Mouse (Mus musculus): Measurements from ENCODE around the gene Mesd. TPM values are rescaled to one million over a fixed set of nuclear protein-coding genes. Genes with fewer than 3 reads are reported as not detected.
A peak's percentile ranks its signal among the peaks of the same experiment; 100 is the strongest.
"Not testable (repeated sequence)": the region's sequence is repeated elsewhere in the genome, so short reads cannot be mapped to it uniquely, and the experiment has no call there.

Mesd gene
- polyA plus RNA-seq, 1 experiment = 16.5 TPM

DNA sequence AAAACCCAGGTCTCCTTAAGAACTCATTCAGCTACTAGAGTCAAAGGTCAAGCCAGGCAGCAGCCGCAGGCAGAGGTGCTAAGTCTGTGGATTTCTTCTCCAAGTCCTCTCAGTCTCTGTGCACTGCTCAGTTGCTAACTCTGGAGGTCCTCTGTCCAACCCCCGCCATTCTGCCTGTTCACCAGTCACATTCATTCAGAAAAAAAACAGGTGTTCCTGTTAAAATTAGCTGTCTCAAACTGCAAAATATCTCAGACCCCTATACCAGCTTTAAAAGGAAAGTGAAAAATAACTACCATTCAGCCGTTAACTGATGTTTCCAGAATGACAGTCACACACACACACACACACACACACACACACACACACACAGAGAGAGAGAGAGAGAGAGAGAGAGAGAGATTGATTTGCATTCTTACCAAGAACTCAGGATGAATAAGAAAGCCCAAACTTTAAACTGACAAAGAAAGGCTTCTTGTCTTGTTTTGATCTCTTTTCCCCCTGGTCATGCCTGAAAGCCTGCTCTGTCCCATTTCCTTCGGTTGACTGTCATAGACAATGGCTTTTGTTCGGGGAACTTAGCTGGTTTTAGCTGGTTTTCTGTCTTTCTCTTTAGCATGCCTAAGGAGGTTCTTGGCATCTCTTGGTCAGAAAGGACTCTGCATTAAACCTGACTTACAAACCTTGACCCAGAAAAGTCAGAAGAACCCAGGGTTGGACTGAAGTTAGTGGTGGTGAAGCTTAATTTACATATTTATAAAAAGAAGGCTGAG is 5.4 kb upstream of the Mesd start:
- DNase-seq (ENCODE audit: low read depth) = no peak

DNA sequence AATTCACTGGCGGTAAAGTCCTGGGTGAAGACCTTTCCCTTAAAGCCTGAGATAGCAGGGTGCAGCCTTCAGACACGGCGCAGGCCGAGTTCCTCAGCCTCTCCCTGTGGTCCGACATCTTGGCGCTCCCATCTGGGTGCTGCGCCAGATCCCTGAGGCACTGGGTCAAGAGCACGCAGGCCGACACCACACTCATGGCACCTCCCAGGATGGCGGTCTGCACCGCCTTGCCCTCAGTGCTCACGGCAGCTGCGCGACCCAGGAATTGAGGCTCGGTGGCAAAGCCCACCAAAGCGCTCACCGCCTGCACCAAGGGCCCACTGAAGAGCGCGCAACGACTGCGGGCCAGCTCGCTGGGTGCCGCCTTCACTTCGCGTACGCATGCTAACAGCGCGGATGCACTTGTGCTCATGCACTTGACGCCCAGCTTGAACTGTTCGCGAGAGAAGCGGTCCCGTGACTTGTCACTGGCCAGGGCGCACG is 2.1 kb upstream of the Mesd start:
- DNase-seq (ENCODE audit: low read depth) = no peak

DNA sequence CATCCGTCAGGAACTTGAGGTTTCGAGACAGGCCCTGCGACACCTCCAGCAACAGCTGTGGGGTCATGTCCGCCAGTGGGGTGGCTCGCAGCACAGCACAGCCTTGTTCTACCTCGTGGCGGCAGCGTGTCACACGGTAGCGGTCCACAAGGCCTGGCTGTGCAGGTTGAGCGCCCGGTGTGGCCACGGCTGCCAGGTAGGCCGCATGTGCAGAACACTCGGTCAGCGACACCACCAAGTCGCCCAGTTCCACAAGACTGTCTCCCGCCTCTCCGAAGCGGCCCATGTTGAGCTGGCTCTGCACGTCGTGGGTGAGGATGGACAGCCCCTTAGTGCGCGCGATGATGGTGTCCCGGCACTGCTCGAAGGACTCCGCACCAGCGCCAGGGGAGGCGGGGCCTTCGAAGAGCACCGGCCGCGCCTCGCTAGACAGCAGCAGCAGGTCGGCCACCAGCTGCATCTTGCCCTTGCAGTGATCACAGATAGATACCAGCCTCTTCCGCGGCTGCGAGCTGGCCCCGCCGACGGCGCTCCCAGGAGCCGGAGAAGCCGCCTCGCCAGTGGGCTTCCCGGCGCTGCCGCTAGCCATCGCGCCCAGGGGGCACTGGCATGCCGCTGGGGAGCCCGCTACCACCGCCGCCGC is 1.5 kb upstream of the Mesd start:
- no peak for DNase-seq (ENCODE audit: low read depth)

GRCm38 (mm10) chr7:83883276-83884020 is 818 bp upstream of the Mesd start:
- DNase-seq (ENCODE audit: low read depth) = no peak

GRCm38 (mm10) chr7:83884921-83885532 is 761 bp downstream of the Mesd start:
- DNase-seq (ENCODE audit: low read depth) = no peak

GRCm38 (mm10) chr7:83885835-83886234 is 1.6 kb downstream of the Mesd start:
- no peak for DNase-seq (ENCODE audit: low read depth)

DNA sequence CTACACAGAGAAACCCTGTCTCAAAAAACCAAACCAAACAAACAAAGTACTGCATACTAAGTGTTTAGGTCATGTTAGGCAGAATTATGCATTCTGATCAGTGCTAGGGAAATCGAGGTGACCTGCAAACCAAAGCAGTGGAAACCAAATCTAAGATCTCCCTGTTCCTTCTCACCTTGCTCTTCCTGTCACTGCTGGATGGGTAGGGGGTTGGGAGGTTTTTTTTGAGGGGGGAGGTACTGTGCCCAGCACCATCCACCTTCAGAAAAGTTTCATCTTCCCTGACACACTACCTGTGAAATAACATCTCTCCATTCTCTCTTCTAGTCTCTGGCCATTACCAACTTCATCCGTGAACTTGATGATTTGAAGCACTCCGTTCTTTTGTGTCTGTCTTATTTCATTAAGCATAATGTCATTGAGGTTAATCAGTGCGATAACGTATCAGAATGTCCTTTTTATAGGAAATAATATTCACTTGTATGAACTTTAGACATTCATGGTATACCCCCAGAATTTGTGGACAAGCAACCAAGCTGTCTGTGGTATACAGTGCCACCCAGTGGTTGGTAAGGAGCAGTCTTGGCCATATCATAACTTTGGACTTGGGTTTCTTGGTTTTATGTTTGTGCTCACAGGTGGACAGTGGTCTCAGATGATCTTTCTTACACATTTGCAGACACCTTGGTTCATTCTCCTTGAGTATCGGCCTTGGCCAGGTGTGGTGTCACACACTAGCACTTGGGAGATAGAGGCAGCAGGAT is 2.3 kb downstream of the Mesd start:
- no peak for DNase-seq (ENCODE audit: low read depth)

- DNase-seq (ENCODE audit: low read depth) = no peak
Measured at GRCm38 (mm10) chr7:83889383-83889782, 5.1 kb downstream of the Mesd start.

GRCm38 (mm10) chr7:83889946-83890345 is 5.7 kb downstream of the Mesd start:
- not testable (repeated sequence) for DNase-seq (ENCODE audit: low read depth)

- DNase-seq (ENCODE audit: low read depth) = peak; percentile 97
Measured at GRCm38 (mm10) chr7:83891433-83892332, 7.4 kb downstream of the Mesd start.

GRCm38 (mm10) chr7:83892333-83892669 is 8.0 kb downstream of the Mesd start:
- no peak for DNase-seq (ENCODE audit: low read depth)

GRCm38 (mm10) chr7:83894348-83894747 is 10.1 kb downstream of the Mesd start:
- DNase-seq (ENCODE audit: low read depth) = no peak

DNA sequence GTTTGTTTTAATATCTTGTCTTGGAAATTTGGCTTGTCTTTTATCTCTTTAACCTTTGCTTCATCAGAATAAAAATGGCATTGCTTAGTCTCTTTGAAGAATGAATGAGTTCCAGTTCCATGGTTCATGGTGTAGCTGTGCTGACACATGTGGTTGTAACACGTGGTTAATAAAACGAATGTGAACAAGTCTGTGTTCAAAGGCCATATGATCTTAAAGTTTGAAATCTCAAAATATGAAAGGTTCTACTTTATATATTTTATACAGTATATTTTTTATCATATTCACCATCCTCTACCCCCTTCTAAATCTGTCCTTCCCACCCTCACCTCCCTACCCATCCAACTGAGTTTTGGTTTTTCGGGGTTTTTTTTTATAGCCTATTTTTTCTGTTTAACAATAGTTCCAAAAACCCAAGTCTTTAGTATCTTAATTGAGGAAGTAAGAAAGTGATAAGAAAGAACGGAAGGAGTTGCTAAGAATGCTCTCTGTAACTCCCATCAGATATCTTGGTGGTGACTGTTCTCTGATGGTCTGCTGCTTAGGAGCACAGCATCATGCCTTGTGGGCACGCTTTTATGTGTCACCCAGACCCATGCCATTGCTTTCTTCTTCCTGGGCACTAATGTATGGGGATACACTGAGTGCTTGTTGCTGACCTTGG is 11.9 kb downstream of the Mesd start:
- no peak for DNase-seq (ENCODE audit: low read depth)

GRCm38 (mm10) chr7:83898267-83898666 is 14.0 kb downstream of the Mesd start:
- no peak for DNase-seq (ENCODE audit: low read depth)

GRCm38 (mm10) chr7:83900519-83900918 is 16.3 kb downstream of the Mesd start:
- no peak for DNase-seq (ENCODE audit: low read depth)

DNA sequence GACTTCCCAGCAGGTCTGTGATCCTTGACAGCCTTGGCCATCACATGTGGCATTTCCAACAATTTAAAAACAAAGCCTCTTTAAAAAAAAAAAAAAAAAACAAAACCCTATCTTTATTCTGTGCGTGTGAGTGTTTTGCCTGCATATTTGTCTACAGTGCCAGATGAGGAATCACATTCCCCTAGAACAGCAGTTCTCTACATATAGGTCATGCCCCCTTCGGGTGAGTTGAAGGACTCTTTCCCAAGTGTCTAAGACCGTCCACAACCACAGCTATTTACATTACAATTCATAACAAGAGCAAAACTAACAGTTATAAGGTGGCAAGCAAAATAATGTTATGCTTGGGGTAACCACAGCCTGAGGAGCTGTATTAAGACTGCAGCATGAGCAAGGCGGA is 17.2 kb downstream of the Mesd start:
- DNase-seq (ENCODE audit: low read depth) = no peak

DNA sequence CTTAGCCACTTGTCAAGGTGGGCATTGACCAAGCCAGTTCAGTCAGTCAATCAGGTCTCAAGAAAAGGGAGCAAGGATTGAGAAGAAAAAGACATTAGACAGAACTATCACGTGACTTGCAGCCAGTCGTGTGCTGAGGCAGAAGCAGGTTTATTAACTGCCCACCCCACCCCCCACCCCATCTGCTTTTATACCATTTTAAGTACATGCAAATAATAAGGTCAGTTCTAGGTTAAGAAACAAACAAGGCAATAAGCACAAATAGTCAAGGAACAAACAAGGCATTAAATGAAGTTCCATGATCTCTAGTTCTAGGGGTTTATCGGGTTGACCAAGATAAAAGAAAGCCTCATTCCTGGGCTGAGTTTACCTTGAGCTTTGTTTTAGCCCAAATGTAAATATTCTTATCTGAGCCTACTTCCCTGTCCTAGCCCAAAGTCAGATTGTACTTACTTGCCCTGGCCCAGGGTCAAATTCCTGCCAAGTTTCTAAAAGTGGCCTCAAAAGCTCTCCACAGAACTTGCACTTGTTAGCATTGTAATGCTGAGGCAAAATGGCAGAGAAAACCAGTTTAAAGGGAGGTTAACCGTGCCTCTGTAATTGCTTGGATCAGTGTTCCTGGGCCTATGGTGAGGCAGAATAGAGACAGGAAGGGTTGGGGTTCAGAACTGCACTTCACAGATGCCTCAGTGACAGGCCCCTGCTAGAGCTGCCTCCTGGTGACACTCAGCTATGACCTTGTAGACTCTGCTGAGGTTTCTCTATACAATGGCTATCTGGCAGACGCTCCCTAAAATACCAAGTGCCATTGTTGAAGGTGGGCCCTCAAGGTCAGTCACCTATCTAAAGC is 18.3 kb downstream of the Mesd start:
- no peak for DNase-seq (ENCODE audit: low read depth)

GRCm38 (mm10) chr7:83904831-83905230 is 20.6 kb downstream of the Mesd start:
- no peak for DNase-seq (ENCODE audit: low read depth)

DNA sequence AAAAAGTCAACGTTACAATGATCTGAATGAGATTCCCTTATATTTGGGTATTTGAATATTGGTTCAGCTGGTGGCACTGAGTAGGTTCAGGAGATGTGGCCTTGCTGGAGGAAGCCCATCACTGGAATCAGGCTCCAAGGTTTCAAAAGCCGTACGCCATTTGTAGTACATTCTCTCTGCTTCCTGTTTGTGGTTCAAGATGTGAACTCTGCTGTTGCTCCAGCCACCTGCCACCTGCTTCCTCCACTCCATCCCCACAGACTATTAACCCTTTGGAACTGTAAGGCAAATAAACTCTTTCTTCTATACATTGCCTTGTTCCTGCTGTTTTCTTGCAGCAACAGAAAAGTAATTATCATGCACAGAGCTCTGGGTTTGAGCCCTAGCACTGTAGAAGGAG is 27.6 kb downstream of the Mesd start:
- DNase-seq (ENCODE audit: low read depth) = no peak

Data from gonadal fat pad, adult 2 months (tissue).